Mouse (Mus musculus) hindbrain, embryonic 16.5 days (tissue): ENCODE data around the gene Xpo4. TPM values are rescaled to one million over a fixed set of nuclear protein-coding genes. Genes with fewer than 3 reads are reported as not detected.
"Not testable (repeated sequence)": the region's sequence is repeated elsewhere in the genome, so short reads cannot be mapped to it uniquely, and the experiment has no call there.

Experiments used
- ATAC-seq: fragments of 200-750 bp; cut with Nextera tagmentation; 2 replicates; pipeline ENCODE4 v1.8.0; 2017; ENCODE audit warnings: moderate TSS enrichment, moderate library complexity
- H3K27ac ChIP-seq: fragments of 300-500 bp; sonication (generic); 2 replicates; pipeline ENCODE4 v1.5.1; 2014; ENCODE audit warnings: low read depth, mild to moderate bottlenecking, control low read depth, low read length, moderate library complexity
- H3K27me3 ChIP-seq: fragments of 300-500 bp; sonication (generic); replicated peaks from 2 replicates; pipeline ENCODE4 v1.6.1; 2014; ENCODE audit warnings: low read length; ENCODE audit not compliant: control insufficient read depth, insufficient read depth
- H3K36me3 ChIP-seq: fragments of 300-500 bp; sonication (generic); 2 replicates; pipeline ENCODE4 v1.6.1; 2014; ENCODE audit warnings: mild to moderate bottlenecking, low read length, moderate library complexity, mixed read lengths; ENCODE audit not compliant: control insufficient read depth, insufficient read depth
- H3K4me1 ChIP-seq: fragments of 300-500 bp; sonication (generic); 2 replicates; pipeline ENCODE4 v1.6.1; 2014; ENCODE audit warnings: low read depth, low read length; ENCODE audit not compliant: control insufficient read depth, insufficient read depth
- H3K4me2 ChIP-seq: fragments of 300-500 bp; sonication (generic); 2 replicates; pipeline ENCODE4 v1.6.1; 2014; ENCODE audit warnings: mild to moderate bottlenecking, low read length, control low read depth, moderate library complexity
- H3K4me3 ChIP-seq: fragments of 300-500 bp; sonication (generic); 2 replicates; pipeline ENCODE4 v1.5.1; 2014; ENCODE audit warnings: mild to moderate bottlenecking, low read length, control low read depth, moderate library complexity
- H3K9ac ChIP-seq: fragments of 300-500 bp; sonication (generic); 2 replicates; pipeline ENCODE4 v1.6.1; 2014; ENCODE audit warnings: low read depth, mild to moderate bottlenecking, control low read depth, low read length, moderate library complexity
- H3K9me3 ChIP-seq: fragments of 300-500 bp; sonication (generic); 2 replicates; pipeline ENCODE4 v1.6.1; 2014; ENCODE audit warnings: mild to moderate bottlenecking, low read length, moderate library complexity; ENCODE audit not compliant: control insufficient read depth
- WGBS: fragments of 180-500 bp; shearing (Covaris S2); extraction: QIAGEN DNeasy Blood & Tissue Kit; methylation state at CpG from one replicate; pipeline ENCODE4 v1.1.7; 2014; 5-methylcytosine and 5-hydroxymethylcytosine counted together
- polyA plus RNA-seq: library from polyadenylated mRNA; unstranded; fragments of >200 nt; fragmentation: Nextera tagmentation; extraction: Ambion mirVana; gene quantifications from 2 replicates; pipeline ENCODE4 v1.2.1, GENCODE M21; 2015

Xpo4 gene
- polyA plus RNA-seq, 1 experiment from 2014 or later: 9.8 TPM

DNA sequence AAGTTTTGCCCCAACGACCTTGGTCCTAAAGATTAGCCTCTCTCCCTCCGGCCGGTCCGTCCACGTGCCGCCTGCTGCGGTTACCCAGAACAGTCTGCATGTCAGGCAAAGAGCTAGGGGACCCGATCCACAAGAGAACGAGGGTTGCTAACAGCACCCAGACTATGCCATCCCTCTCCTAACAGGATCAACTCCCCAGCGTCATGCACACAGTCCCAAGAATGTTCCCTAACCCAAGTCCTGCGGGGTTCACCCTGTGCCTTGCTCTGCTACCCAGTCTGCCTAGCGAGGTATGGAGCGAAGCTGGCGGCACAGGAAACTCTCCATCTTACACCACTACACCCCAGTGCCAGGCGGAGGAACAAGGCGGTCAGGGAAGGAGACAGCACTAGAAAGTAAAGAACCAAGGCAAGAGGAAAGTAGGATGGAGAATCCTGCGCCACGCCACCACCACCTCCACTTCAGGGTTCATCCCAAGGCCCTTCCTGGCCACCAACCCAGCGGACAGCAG is 864 bp downstream of the Xpo4 start:
- Histone ChIP-seq H3K9me3 (no peaks in the 10 kb centered on the region), H3K4me3 (peak overlapping the region; percentile 93), H3K27ac (peak overlapping the region; percentile 98), H3K4me2 (peak overlapping the region; percentile 94), H3K27me3 (no peaks in the 10 kb centered on the region), H3K36me3 (no peaks in the 10 kb centered on the region), H3K4me1 (peaks cover 14% of the 10 kb centered on the region), H3K9ac (peak overlapping the region; percentile 95)
- WGBS: under 1% methylated on average over 19 of the region's 19 CpGs
- ATAC-seq: peak; percentile 46

DNA sequence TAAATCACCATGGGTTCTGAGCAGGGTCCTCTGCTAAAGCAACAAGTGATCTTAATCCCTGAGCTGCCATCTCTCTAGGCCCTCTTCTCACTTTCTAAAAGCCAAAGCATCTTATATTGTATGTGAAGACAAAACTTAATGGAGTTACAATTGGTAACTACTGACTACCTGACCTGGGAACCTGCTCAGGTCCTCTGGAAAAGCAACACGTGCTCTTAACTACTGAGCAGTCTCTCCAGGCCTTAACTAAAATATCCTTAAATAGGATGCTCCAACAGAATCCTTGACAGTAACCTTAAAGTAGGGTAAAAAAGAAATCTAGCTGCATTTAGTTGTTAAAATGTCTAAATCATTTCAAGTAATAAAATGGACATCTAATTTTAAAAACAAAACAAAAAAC is 1.6 kb downstream of the Xpo4 start:
- 35% methylated on average over 1 of the region's 1 CpGs for WGBS
- H3K9ac ChIP-seq: no peak overlapping the region

DNA sequence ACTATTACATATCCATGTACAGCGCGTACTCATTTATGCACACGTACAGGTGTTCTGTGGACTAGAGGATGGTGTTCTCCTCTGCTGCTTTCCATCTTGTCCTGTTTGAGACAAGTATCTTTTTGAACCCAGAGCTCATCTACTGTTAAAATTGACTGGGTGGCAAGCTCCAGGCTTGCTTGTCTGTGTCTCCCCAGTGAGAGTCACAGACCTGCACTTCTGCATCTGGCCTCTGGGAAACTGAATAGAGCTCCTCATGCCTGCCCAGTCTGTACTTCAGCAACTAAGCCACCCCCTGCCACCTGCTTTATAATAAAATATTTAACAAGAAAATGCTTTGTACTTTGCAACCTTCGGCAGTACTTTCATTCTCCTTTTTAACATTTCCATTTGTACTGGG is 6.9 kb downstream of the Xpo4 start:
- Histone ChIP-seq H3K4me1 (no peaks in the 10 kb centered on the region), H3K27ac (no peak overlapping the region), H3K4me3 (no peak overlapping the region), H3K9me3 (no peaks in the 10 kb centered on the region), H3K4me2 (no peak overlapping the region), H3K36me3 (no peaks in the 10 kb centered on the region), H3K9ac (no peak overlapping the region), H3K27me3 (no peaks in the 10 kb centered on the region)
- no peak for ATAC-seq
- WGBS: 97% methylated on average over 4 of the region's 4 CpGs

More for the DNA sequence above, 1.6 kb downstream of the Xpo4 start:
- no peak for ATAC-seq
- peaks cover 14% of the 10 kb centered on the region for H3K4me1 ChIP-seq
- H3K36me3 ChIP-seq: no peaks in the 10 kb centered on the region
- no peaks in the 10 kb centered on the region for H3K9me3 ChIP-seq
- peak overlapping the region; percentile 94 for H3K4me2 ChIP-seq
- H3K4me3 ChIP-seq: no peak overlapping the region
- H3K27ac ChIP-seq: no peak overlapping the region
- H3K27me3 ChIP-seq: no peaks in the 10 kb centered on the region

DNA sequence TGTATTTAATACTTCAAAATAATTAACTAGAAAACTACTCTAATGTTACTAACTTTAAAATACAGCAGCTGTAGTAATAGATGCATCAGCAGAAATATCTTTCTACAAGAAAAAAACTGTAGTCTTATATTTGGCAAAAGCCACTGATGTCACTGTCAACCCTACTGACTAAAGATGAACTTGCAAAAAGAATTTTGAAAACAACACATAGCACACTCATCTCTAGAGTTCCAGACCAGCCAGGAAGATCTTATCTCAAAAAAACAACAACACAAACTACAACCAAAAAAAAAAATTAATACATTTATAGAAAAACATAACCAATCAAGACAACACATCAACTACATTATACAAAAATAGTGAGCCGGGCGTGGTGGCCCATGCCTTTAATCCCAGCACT is 7.7 kb downstream of the Xpo4 start:
- Histone ChIP-seq H3K4me2 (no peak overlapping the region), H3K9me3 (no peaks in the 10 kb centered on the region), H3K27me3 (no peaks in the 10 kb centered on the region), H3K4me1 (no peaks in the 10 kb centered on the region), H3K9ac (no peak overlapping the region), H3K36me3 (no peaks in the 10 kb centered on the region), H3K27ac (no peak overlapping the region), H3K4me3 (no peak overlapping the region)
- no peak for ATAC-seq
- 96% methylated on average over 2 of the region's 2 CpGs for WGBS

DNA sequence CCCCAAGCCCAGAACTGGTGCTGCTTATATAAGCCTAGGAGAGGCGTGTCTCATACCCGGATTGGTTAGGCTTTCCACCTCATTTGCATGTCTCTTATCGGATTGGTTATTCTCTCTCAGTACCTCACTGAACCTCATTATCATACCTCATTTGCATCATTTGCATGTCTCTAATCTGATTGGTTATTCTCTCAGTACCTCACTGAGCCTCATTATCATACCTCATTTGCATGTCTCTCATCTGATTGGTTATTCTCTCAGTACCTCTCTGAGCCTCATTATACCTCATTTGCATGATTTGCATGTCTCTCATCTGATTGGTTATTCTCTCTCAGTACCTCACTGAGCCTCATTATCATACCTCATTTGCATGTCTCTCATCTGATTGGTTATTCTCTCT is 8.7 kb downstream of the Xpo4 start:
- not testable (repeated sequence) for ATAC-seq, H3K36me3 ChIP-seq, H3K4me1 ChIP-seq, H3K27me3 ChIP-seq, H3K9ac ChIP-seq, H3K27ac ChIP-seq, H3K4me3 ChIP-seq, H3K4me2 ChIP-seq, H3K9me3 ChIP-seq
- WGBS: 90% methylated on average over 3 of the region's 3 CpGs

DNA sequence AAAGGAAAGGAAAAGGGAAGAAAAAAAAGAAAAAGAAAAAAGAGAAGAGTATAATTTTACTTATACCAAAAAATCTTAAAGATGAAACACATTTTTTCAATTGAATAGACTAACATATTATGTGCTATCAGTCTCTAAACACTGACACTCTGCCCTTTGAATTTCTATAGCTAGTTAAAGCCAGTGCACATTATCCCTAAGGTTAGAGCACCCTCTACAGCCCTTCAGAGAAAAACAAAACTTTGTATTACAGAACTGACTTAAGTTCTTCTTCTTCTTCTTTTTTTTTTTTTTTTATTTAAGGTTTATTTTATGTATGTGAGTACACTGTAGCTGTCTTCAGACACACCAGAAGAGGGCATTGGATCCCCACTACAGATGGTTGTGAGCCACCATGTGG is 15.7 kb downstream of the Xpo4 start:
- no peaks in the 10 kb centered on the region for H3K36me3 ChIP-seq
- no peak for ATAC-seq
- H3K4me1 ChIP-seq: no peaks in the 10 kb centered on the region
- H3K9ac ChIP-seq: no peak overlapping the region
- no peak overlapping the region for H3K27ac ChIP-seq
- no peaks in the 10 kb centered on the region for H3K9me3 ChIP-seq
- H3K27me3 ChIP-seq: no peaks in the 10 kb centered on the region
- H3K4me2 ChIP-seq: no peak overlapping the region
- H3K4me3 ChIP-seq: no peak overlapping the region

DNA sequence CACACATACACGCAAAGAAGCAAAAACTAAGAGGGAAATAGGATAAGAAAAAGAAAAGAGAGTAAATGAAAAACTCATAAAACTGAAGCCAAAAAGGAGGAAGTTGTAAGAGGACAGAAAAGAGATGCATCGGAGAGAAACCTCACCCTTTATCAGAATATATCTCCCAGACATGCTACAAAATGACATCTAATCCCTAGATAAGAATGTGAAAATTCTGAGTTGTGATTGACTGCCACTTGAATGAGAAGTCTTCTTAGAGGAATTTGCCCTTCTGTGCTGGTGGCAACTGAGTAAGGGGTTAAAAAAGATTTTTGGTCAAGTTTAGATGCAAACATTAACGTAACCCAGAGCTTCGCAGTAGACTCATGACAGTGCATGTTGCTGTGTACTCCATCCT is 19.1 kb downstream of the Xpo4 start:
- no peaks in the 10 kb centered on the region for H3K27me3 ChIP-seq
- H3K4me2 ChIP-seq: no peak overlapping the region
- H3K27ac ChIP-seq: no peak overlapping the region
- H3K4me1 ChIP-seq: no peaks in the 10 kb centered on the region
- 94% methylated on average over 4 of the region's 4 CpGs for WGBS
- ATAC-seq: no peak
- H3K36me3 ChIP-seq: no peaks in the 10 kb centered on the region
- H3K9ac ChIP-seq: no peak overlapping the region
- H3K4me3 ChIP-seq: no peak overlapping the region
- no peaks in the 10 kb centered on the region for H3K9me3 ChIP-seq

DNA sequence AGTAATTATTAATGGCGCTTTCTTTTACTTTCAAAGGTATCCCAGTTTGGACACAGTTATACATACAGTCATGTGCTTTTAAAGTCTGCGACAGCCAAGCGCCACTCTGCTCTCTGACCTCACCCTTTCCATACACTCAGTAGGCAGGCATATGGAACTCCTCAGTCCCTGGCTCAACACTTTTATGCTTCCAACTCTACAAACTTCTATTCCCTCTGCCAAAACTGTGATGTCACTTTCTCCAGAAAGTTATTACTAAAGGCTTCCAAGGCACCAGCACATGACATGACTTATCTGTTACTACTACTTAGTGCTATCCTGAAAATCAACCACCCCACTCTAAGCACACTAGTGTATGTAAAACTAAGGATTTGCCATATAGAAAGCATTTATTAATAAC is 26.1 kb downstream of the Xpo4 start:
- Histone ChIP-seq H3K36me3 (no peaks in the 10 kb centered on the region), H3K27me3 (no peaks in the 10 kb centered on the region), H3K9me3 (no peaks in the 10 kb centered on the region), H3K4me1 (no peaks in the 10 kb centered on the region), H3K9ac (no peak overlapping the region), H3K27ac (no peak overlapping the region), H3K4me2 (no peak overlapping the region), H3K4me3 (no peak overlapping the region)
- no peak for ATAC-seq
- 96% methylated on average over 3 of the region's 3 CpGs for WGBS

DNA sequence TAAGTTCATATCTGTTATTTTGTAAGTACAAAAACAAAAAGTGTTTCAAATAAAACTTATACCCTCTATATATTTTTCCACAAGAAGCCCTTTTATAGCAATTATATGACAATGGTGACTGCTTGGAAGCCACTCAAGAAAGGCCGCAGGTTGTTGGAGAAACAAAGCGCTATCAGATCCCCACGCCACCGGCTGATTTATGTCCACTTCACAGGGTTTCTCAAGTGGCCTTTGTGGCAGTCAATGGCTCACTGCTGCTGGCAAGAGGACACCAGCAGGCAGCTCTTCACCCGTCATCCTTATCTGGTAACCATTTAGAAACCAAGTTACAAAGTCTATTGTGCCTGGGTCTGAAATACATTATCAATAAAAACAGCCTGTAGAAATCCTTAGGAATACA is 31.1 kb downstream of the Xpo4 start:
- Histone ChIP-seq H3K4me1 (no peaks in the 10 kb centered on the region), H3K9ac (no peak overlapping the region), H3K9me3 (no peaks in the 10 kb centered on the region), H3K4me2 (no peak overlapping the region), H3K4me3 (no peak overlapping the region), H3K36me3 (no peaks in the 10 kb centered on the region), H3K27ac (no peak overlapping the region), H3K27me3 (no peaks in the 10 kb centered on the region)
- 26% methylated on average over 5 of the region's 5 CpGs for WGBS
- ATAC-seq: no peak

DNA sequence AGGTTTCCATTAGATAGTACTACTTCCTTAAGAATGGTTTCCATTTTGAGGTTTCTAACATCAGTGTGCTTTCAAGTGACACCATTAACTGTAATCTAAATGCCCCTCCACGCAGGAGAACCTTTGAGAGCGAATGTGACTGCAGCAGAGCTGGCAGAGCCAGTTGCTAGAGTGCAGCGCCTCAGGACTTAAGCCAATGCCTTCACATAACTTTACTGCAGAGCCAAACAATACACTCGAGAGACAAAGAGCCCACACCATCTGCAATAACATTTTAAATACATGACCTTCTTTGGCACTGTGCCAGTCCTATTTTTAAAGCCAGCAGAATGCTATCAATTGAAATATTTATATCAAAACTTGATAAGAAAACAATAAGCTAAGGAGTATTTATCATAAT is 35.6 kb downstream of the Xpo4 start:
- WGBS: 56% methylated on average over 4 of the region's 4 CpGs
- H3K4me2 ChIP-seq: no peak overlapping the region
- no peak overlapping the region for H3K9ac ChIP-seq
- no peak for ATAC-seq
- peaks cover 7% of the 10 kb centered on the region for H3K36me3 ChIP-seq
- H3K9me3 ChIP-seq: no peaks in the 10 kb centered on the region
- H3K4me1 ChIP-seq: no peaks in the 10 kb centered on the region
- no peak overlapping the region for H3K4me3 ChIP-seq
- H3K27ac ChIP-seq: no peak overlapping the region
- no peaks in the 10 kb centered on the region for H3K27me3 ChIP-seq
